Mouse (Mus musculus) c-Kit-positive CD71-positive TER-119-negative erythroid progenitor cells, embryonic 14.5 days (primary cell): ENCODE results near the gene Hist2h3c2.
A peak's percentile ranks its signal among the peaks of the same experiment; 100 is the strongest.
"Not testable (repeated sequence)": the region's sequence is repeated elsewhere in the genome, so short reads cannot be mapped to it uniquely, and the experiment has no call there.

ENCODE experiments used
- DNase-seq: peaks from one replicate; pipeline ENCODE4 v3.0.0-alpha.2; 2013; ENCODE audit warnings: low read depth

The Hist2h3c2 gene

DNA sequence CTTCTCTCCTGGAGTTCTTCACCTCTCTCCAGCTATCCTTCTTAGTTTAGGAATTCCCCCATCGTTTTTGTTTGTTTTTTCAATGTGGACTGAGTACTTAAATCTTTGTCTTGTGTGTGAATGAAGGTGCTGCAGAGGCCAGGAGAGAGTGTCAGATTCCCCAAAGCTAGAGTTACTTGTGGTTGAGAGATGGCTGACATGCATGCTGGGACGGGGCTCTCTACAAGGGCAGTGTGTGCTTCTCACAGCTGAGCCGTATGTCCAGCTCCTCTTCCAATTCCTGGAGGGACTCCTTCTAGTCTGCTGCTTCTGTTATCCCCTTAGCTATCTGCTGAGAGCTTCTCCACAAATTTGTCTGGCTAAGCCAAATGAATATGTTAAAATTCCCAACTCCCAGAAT is 3.1 kb downstream of the Hist2h3c2 start:
- no peak for DNase-seq

DNA sequence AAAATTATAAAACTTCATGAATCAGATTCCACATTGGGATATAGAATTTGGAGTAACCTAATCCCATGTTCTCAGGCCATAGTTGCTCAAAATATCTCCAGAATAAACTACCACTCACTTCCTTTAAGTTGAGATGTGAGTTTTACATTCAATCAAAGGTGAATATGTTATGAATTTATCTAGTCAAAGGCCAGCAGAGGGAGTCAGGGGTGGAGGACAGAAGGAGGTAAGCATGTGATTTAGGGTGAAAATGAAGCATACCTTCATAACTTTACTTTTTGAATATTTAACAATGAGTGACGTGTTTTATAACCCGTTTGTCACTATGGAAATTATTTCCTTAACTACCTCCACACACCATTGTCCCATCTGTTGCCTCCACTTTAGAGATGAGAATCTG is 4.0 kb downstream of the Hist2h3c2 start:
- DNase-seq: no peak

- DNase-seq: no peak
Measured at GRCm38 (mm10) chr3:96231758-96232120, 7.2 kb downstream of the Hist2h3c2 start.

GRCm38 (mm10) chr3:96230910-96231757 is 7.8 kb downstream of the Hist2h3c2 start:
- DNase-seq: no peak

- DNase-seq: no peak
Measured at GRCm38 (mm10) chr3:96230404-96230803, 8.5 kb downstream of the Hist2h3c2 start.

DNA sequence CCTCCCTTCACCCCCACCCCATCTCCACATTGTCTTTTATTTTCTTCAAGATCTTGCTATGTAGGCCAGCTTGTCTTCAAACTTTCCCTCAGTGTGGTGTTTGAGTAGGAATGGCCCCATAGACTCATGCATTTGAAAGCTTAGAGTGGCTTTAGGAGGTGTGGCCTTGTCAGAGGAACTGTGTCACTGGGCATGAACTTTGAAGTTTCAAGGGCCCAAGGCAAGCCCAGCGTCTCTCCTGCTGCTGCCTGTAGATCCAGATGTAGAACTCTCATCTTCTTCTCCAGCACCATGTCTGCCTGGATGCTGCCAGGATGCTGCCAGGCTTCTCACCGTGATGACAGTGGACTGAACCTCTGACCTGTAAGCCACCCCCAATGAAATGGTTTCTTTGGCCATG is 10.1 kb downstream of the Hist2h3c2 start:
- DNase-seq: no peak

DNA sequence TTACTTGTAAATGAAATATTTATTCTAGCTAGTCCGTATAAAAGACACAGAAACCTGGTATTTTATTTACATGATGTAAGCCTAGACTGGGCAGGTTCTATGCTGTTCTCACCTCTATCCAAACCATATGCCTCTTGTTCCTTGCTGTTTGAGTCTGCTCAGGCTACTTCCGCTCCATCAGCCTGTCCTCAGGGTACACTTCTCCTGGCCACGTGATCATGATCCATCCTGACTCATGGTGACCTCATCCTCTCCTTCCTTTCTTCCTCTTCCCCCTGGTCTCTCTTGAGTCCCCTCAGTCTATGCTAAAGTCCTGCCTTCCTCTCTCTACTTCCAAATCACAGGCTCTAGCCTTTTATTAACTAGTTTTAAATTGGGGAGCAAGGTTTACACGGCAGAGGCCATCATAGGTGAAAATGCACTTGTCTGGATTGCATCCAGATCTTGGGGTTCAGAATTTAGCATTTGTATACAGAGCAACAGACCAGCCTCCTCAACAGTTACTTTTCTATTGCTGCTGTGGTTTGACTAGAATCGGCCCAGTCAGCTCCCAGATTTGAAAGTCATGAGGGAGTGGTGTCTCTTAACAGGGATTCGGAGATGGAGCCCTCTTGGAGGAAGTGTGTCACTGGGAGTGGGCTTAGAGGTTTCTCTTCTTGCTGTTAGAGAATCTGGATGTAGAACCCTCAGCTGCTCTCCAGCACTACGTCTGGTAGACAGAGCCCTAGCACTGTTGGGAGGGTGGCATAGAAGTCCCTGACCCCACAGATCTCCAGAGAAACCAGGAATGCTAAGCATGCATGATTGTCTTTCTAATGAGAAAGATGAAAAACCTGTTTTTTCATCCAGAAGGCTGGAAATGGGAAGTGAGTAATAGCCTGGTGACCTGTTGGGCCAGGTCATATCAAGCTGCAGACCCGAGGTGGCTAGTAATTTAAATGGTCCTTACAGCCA is 12.0 kb downstream of the Hist2h3c2 start:
- DNase-seq: no peak

DNA sequence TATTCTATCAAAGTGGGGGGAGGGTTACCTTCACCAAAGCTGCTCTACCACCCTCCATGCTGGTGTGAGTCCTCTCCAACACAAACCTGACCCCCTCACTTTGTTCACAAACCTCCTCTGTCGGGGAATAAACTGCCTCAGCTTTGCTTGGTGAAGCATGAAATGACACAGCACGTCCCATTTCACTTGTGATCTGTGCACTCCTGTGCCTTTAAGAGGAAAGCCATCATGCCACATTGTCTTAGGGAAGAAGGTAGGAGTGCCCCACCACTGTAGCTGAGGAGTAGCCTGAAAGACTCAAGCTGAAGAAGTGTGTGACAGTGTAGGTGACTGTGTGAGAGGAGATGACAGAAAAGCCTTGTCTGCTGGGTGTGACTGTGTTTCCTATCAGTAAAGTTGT is 13.5 kb downstream of the Hist2h3c2 start:
- peak; percentile 23 for DNase-seq

DNA sequence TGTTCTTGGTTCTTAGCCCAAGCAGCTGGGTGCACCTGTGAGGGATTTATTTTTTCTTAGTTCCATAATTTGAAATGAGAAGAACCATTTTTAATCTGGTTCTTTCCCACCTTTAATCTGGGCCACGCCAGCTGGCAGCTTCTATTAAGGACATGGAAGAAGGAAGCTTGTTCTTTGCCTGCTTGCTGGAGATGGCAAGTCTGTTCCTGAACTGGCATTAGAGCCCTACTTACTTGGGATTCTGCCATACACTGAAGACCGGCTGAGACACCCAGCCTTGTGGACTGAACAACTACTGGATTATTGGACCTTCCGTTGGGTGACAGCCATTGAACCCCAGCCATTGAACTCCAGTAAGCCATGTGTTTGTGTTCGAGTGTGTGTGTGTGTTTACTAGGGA is 16.2 kb downstream of the Hist2h3c2 start:
- no peak for DNase-seq

GRCm38 (mm10) chr3:96221640-96222038 is 17.3 kb downstream of the Hist2h3c2 start:
- DNase-seq: no peak

DNA sequence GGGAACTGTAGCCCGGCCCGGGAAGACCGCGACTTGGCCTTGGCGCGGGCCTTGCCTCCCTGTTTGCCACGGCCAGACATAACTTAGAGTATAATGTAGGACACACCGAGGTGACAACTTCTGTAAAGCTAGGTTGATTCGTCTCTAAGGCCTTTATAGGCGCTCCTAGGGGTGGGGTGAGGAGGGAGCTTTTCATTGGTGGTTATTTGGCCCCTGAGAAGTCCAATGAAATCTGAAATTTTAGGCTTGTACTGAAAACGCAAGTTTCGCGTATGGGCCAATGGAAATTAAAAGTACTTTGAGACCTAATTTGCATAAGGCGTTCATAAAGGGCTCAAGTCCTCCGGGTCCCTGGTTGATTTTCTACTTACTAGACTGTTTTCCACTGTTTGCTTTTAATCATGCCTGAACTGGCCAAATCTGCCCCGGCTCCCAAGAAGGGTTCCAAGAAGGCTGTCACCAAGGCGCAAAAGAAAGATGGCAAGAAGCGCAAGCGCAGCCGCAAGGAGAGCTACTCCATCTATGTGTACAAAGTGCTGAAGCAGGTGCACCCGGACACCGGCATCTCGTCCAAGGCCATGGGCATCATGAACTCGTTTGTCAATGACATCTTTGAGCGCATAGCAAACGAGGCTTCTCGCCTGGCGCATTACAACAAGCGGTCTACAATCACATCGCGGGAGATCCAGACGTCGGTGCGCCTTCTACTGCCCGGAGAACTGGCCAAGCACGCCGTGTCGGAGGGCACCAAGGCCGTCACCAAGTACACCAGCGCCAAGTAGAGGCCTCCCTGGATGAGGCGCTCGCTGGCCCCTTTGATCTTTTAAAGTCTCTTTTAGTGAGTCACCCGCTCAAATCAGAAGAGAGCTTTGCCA is 17.9 kb downstream of the Hist2h3c2 start, which contains the start of the genes Hist2h2ac and Hist2h2be:
Gene Hist2h2ac, minus strand, starts transcription at position 116 of the 875 bp plus-strand sequence.
Gene Hist2h2be, plus strand, starts transcription at position 355 of the 875 bp plus-strand sequence.
- DNase-seq: peak; percentile 95

GRCm38 (mm10) chr3:96220131-96220764 is 18.7 kb downstream of the Hist2h3c2 start:
- DNase-seq: not testable (repeated sequence)

DNA sequence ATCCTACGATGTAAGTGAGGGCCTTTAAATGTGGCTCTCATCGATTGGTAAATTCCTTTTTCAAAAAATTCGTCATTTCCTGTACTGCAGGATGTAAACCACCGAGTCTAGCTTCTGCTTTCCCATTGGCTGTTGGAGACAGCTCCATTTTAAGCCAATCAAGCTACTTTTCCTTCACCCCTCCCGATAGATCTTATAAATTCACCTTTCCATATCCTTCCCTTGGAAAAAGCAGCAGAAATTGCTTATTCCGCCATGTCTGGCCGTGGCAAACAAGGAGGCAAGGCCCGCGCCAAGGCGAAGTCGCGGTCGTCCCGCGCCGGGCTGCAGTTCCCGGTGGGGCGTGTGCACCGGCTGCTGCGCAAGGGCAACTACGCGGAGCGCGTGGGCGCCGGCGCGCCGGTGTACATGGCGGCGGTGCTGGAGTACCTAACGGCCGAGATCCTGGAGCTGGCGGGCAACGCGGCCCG is 19.2 kb downstream of the Hist2h3c2 start, which contains the start of the genes Bola1 and Hist2h2ab:
Gene Bola1, minus strand, starts transcription at position 49 of the 470 bp plus-strand sequence.
Gene Hist2h2ab, plus strand, starts transcription at position 205 of the 470 bp plus-strand sequence.
- DNase-seq: peak; percentile 82

GRCm38 (mm10) chr3:96219191-96219641 is 19.7 kb downstream of the Hist2h3c2 start:
- DNase-seq: no peak

- no peak for DNase-seq
Measured at GRCm38 (mm10) chr3:96209242-96209641, 29.7 kb downstream of the Hist2h3c2 start.

DNA sequence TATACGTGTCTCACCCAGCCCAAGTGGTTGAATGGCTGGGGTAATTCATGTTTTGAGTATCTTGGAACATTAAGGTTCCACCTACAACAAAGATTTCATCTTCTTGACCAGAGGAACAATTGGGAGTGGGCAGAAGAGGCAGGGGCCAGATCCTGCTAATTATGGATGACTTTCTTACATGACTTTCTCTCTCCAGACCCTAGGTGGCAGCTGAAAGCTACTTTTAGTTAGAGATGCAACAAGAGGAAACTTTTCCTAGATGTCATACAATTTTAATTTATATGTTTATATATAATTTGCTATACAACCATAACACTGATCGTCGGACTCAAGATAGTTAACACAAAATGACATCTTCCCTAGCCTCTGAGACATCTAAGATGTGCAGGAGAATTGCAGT is 31.1 kb downstream of the Hist2h3c2 start:
- DNase-seq: no peak

GRCm38 (mm10) chr3:96199731-96200130 is 39.2 kb downstream of the Hist2h3c2 start:
- no peak for DNase-seq

DNA sequence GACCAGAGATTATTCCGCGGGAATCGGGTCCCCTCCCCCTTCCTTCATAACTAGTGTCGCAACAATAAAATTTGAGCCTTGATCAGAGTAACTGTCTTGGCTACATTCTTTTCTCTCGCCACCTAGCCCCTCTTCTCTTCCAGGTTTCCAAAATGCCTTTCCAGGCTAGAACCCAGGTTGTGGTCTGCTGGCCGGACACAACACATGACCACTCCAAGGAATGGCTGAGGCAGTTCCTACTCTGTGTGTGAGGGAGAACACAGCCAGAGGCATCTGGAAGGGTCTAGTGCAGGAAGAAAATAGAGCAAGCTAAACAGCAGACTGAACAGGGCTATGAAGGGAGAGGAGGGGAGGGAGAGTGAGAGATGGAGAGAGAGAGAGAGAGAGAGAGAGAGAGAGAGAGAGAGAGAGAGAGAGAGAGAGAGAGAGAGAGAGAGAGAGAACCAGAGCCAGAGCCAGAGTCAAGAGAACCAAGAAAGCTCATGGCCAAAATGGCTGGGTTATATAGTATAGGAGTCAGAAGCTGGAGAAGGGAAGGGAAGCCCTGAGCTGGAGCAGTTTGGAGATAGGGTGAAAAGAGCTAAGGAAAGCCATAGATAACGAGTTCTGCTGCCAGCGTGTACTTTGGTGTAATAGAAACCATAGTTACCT is 40.2 kb downstream of the Hist2h3c2 start:
- not testable (repeated sequence) for DNase-seq

DNA sequence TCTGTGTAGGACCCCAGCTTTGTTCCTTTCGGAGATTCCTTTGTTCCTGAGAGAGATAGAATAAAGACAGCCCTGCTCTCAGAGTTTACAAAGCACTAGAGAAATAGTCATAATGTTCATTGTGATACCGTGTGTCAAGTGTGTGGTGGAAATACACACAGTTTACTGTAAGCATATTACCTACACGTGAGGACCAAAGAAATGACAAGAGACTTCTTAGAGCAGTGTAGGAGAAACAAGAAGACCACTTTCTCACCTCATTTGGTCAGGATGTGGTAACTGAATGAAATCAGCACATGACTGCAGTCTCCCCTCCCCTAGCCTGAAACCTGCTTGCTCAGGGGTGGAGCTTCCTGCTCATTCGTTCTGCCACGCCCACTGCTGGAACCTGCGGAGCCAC is 40.7 kb downstream of the Hist2h3c2 start:
- DNase-seq: peak; percentile 44

DNA sequence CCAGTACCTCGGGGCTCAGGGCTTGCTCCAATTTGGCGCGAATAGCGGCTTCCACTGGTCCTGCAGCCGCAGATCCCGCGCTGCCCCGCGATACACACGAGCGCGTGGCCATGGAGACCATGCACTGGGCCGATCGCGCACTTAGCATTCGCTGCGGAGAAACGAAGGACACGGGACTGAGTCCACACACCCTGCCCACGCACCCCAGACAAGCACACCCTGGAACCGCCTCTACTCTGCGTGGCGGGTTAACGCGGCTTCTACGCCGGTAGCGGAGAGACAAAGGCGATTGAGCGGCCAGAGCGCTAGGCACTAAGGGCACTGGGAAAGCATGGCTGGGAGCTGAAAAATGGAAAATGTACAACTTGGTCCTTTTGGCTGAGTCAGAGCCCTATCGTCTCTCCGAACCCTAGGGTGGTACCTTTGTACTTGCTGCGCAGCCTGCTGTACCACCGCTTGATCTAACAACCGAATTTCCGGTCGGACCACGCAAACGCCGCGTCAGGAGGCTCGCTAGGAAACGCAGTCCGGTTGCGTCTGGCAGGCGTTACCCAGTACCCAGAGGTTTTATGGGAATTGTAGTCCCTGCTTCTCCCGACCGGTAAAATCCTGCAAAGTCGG is 41.7 kb downstream of the Hist2h3c2 start:
- DNase-seq: peak; percentile 81
